Comparison of ENCODE assay signal across 8 mouse cellular contexts in the genomic region with DNA sequence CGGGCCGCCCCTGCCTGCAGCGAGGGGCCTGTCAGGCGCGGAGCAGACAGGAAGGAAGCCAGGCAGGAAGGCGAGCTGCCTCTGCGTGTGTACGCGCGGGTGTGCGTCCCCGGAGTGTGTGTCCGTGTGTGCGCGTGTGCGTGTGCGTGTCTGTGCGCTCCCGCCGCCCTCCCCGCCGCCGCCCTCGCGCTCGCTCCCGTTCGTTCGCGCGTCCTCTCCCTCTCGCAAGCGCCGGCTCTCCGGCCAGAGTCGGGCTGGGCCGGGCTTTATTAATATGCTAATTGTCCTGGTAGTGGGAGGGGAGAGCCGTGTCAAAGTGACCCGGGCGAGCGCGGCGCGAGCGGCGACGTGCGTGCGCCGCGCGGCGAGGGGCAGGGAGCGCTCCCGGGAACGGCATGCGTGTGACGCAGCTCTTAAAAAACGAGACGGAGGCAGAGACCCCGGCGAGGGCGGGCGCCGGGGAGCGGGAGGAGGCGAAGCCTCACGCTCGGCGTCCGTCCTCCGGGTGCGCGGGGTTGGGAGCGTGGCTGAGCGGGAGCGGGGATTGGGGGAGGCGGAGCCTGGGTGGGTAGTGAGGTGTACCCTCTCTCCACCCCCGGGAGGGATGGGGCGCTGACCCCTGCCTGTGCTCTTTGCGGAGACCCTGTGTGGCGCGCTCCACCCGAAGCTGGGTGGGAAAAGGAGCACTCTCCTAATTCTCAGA. TPM values are rescaled to one million over a fixed set of nuclear protein-coding genes. Genes with fewer than 3 reads are reported as not detected.
DNase-seq lines count a peak whose midpoint lies in the region; ATAC-seq lines count a peak whose summit lies in the region.

A gene (minus strand): TSS at position 222 of the 703 bp plus-strand sequence.

- intact Hi-C loops in left cerebral cortex, postnatal 25 days (cut with DNase I) = no loop called here

- H3K4me3 ChIP-seq in intestine, embryonic 16.5 days (ENCODE audit: low read length) = peak within 1 kb of the TSS; percentile 97

- peaks cover 42% of the 10 kb centered on the region for H3K4me1 ChIP-seq in intestine, embryonic 16.5 days (ENCODE audit: control insufficient read depth, insufficient read depth, low read length)

- peak within 1 kb of the TSS; percentile 98 for H3K9ac ChIP-seq in intestine, embryonic 16.5 days (ENCODE audit: low read depth, low read length)

- under 1% methylated on average over 82 of the region's 84 CpGs for WGBS in intestine, embryonic 16.5 days

- peak within 1 kb of the TSS; percentile 87 for H3K4me2 ChIP-seq in intestine, embryonic 16.5 days (ENCODE audit: low read depth, low read length)

- DNase-seq in embryo, embryonic 11.5 days (ENCODE audit: low read depth, low spot score) = peak; percentile 78
- DNase-seq in gastrocnemius, postnatal 4 days (ENCODE audit: low spot score in 2 of 2) = peak; percentile 64 to 81
- DNase-seq in left cerebral cortex, postnatal 25 days (ENCODE audit: low spot score in 2 of 2) = peak; percentile 86 to 90
- DNase-seq in mesoderm, embryonic 11.5 days (ENCODE audit: low read depth, low spot score) = peak; percentile 91
- peak; percentile 80 to 81 for DNase-seq in right cerebral cortex, postnatal 36 days (ENCODE audit: low spot score in 2 of 2)
- peak; percentile 84 for DNase-seq in urinary bladder, postnatal 4 days (ENCODE audit: low spot score in 2 of 2)

- no peaks in the 10 kb centered on the region for H3K9me3 ChIP-seq in intestine, embryonic 16.5 days (ENCODE audit: control insufficient read depth, low read length)

- no peaks in the 10 kb centered on the region for H3K27me3 ChIP-seq in intestine, embryonic 16.5 days (replicated peaks; ENCODE audit: control insufficient read depth, insufficient read depth, low read length)

- H3K27ac ChIP-seq in intestine, embryonic 16.5 days (ENCODE audit: low read length) = peak within 1 kb of the TSS; percentile 98

- no peaks in the 10 kb centered on the region for H3K36me3 ChIP-seq in intestine, embryonic 16.5 days (ENCODE audit: control insufficient read depth, insufficient read depth, low read length)

- ATAC-seq in activated CD4-positive, CD25-positive, alpha-beta regulatory T cell, adult 4 months = peak; percentile 62
- peak; percentile 77 for ATAC-seq in intestine, embryonic 16.5 days

RNA-seq across cellular contexts. Expression of the gene that starts here (rescaled TPM):
- 10 to 100 TPM; 42.8 to 46.3 TPM for polyA plus RNA-seq in activated CD4-positive, CD25-positive, alpha-beta regulatory T cell, adult 4 months (2017; shearing (Covaris generic))
- total RNA-seq in gastrocnemius, postnatal 4 days (2021) = 10 to 100 TPM; 75.3 to 85.3 TPM
- 23.3 and 26.3 TPM in 2 replicates for polyA plus RNA-seq in intestine, embryonic 16.5 days (2015; fragmentation: Nextera tagmentation; extraction: Ambion mirVana)
- total RNA-seq in left cerebral cortex, postnatal 25 days (2021) = 100 to 1,000 TPM; 104 to 105 TPM

Comparison
In these comparisons a context has a peak if more than half of its experiments do, and no peak if none do; other contexts are left out.
1. Peak in every context shown above with its lines: DNase-seq, ATAC-seq, H3K4me3 ChIP-seq and H3K27ac ChIP-seq.